Mouse (Mus musculus): ENCODE measurements around the gene Camta1.

GRCm38 (mm10) chr4:151900735-151901134 lies 39.1 kb upstream of the Camta1 start:
- TF ChIP-seq POLR2A (IDR thresholded peaks at IDR 0.05; ENCODE audit: borderline replicate concordance, low read depth, low read length), result no peak
- TF ChIP-seq CTCF (IDR thresholded peaks at IDR 0.05; ENCODE audit: low read depth, low read length), result no peak

All from bone marrow macrophage, adult 2 months (primary cell).